Mouse (Mus musculus) c-Kit-negative CD71-positive TER-119-positive erythroid progenitor cells, embryonic 14.5 days (primary cell): ENCODE data around the gene Bola1.
A peak's percentile ranks its signal among the peaks of the same experiment; 100 is the strongest.
"Not testable (repeated sequence)": the region's sequence is repeated elsewhere in the genome, so short reads cannot be mapped to it uniquely, and the experiment has no call there.

Experiments
- DNase-seq: peaks from one replicate; pipeline ENCODE4 v3.0.0-alpha.2; 2013; ENCODE audit warnings: low read depth, low spot score

Bola1 gene

DNA sequence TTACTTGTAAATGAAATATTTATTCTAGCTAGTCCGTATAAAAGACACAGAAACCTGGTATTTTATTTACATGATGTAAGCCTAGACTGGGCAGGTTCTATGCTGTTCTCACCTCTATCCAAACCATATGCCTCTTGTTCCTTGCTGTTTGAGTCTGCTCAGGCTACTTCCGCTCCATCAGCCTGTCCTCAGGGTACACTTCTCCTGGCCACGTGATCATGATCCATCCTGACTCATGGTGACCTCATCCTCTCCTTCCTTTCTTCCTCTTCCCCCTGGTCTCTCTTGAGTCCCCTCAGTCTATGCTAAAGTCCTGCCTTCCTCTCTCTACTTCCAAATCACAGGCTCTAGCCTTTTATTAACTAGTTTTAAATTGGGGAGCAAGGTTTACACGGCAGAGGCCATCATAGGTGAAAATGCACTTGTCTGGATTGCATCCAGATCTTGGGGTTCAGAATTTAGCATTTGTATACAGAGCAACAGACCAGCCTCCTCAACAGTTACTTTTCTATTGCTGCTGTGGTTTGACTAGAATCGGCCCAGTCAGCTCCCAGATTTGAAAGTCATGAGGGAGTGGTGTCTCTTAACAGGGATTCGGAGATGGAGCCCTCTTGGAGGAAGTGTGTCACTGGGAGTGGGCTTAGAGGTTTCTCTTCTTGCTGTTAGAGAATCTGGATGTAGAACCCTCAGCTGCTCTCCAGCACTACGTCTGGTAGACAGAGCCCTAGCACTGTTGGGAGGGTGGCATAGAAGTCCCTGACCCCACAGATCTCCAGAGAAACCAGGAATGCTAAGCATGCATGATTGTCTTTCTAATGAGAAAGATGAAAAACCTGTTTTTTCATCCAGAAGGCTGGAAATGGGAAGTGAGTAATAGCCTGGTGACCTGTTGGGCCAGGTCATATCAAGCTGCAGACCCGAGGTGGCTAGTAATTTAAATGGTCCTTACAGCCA, 7.5 kb upstream of the Bola1 start:
- DNase-seq: no peak

DNA sequence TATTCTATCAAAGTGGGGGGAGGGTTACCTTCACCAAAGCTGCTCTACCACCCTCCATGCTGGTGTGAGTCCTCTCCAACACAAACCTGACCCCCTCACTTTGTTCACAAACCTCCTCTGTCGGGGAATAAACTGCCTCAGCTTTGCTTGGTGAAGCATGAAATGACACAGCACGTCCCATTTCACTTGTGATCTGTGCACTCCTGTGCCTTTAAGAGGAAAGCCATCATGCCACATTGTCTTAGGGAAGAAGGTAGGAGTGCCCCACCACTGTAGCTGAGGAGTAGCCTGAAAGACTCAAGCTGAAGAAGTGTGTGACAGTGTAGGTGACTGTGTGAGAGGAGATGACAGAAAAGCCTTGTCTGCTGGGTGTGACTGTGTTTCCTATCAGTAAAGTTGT, 5.9 kb upstream of the Bola1 start:
- no peak for DNase-seq

DNA sequence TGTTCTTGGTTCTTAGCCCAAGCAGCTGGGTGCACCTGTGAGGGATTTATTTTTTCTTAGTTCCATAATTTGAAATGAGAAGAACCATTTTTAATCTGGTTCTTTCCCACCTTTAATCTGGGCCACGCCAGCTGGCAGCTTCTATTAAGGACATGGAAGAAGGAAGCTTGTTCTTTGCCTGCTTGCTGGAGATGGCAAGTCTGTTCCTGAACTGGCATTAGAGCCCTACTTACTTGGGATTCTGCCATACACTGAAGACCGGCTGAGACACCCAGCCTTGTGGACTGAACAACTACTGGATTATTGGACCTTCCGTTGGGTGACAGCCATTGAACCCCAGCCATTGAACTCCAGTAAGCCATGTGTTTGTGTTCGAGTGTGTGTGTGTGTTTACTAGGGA, 3.3 kb upstream of the Bola1 start:
- DNase-seq: no peak

DNA sequence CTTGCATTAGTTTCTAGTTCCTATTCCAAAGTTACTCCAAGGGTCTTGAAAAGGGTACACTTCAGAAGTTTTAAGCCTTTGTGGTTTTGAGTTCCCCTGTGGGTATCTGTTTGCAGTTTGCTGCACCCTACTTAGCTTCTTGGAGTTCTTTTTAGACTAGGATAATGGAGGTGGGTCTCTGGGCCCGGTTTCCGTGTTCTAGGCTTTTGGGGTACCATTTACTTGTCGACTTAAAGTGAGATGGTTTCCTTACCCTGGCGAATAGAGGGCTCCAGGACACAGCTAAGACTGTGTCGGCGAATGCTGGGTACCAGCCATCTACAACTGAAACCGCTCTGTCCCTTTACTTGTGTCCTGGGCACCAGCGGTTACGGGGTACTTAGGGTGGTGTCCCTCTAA, 2.1 kb upstream of the Bola1 start:
- DNase-seq: no peak

DNA sequence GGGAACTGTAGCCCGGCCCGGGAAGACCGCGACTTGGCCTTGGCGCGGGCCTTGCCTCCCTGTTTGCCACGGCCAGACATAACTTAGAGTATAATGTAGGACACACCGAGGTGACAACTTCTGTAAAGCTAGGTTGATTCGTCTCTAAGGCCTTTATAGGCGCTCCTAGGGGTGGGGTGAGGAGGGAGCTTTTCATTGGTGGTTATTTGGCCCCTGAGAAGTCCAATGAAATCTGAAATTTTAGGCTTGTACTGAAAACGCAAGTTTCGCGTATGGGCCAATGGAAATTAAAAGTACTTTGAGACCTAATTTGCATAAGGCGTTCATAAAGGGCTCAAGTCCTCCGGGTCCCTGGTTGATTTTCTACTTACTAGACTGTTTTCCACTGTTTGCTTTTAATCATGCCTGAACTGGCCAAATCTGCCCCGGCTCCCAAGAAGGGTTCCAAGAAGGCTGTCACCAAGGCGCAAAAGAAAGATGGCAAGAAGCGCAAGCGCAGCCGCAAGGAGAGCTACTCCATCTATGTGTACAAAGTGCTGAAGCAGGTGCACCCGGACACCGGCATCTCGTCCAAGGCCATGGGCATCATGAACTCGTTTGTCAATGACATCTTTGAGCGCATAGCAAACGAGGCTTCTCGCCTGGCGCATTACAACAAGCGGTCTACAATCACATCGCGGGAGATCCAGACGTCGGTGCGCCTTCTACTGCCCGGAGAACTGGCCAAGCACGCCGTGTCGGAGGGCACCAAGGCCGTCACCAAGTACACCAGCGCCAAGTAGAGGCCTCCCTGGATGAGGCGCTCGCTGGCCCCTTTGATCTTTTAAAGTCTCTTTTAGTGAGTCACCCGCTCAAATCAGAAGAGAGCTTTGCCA, 1.5 kb upstream of the Bola1 start, which contains the start of the genes Hist2h2ac and Hist2h2be:
Gene Hist2h2ac (minus strand): TSS at position 116 of the 875 bp plus-strand sequence.
Gene Hist2h2be (plus strand): TSS at position 355 of the 875 bp plus-strand sequence.
- DNase-seq: peak; percentile 94

DNA sequence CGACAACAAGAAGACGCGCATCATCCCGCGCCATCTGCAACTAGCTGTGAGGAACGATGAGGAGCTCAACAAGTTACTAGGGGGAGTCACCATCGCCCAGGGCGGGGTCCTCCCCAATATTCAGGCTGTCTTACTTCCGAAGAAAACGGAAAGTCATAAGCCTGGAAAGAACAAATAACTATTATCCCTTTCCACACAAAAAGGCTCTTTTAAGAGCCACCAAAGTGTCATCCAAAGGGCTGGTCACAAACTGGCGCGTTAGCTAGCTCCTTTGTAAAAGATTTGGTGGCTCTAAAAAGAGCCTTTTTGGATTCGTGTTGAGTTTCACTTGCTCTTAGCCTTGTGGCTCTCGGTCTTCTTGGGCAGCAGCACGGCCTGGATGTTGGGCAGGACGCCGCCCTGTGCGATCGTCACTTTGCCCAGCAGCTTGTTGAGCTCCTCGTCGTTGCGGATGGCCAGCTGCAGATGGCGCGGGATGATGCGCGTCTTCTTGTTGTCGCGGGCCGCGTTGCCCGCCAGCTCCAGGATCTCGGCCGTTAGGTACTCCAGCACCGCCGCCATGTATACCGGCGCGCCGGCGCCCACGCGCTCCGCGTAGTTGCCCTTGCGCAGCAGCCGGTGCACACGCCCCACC, 739 bp upstream of the Bola1 start:
- DNase-seq: peak; percentile 60

DNA sequence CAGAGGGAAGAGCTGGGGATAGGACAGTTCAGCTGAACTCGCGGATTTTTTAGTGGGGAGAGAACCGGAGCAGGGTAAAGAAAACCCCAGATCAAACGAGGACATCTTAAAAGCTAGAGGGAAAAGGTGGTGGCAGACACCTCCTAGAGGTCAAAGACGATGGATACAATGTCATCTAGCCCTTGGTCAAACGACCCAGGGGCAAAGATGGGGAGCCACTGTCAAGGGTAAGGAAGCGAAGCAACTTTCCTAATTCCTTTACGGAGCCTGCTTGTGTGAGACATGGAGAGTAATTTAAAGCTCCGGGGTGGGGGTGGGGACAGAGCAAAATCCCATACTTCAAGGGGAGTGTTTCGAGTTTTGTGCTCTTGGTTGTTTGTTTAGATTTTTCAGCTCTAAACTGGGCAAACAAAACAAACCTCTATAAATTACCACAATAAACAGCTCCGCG, 293 bp downstream of the Bola1 start:
- DNase-seq: no peak

DNA sequence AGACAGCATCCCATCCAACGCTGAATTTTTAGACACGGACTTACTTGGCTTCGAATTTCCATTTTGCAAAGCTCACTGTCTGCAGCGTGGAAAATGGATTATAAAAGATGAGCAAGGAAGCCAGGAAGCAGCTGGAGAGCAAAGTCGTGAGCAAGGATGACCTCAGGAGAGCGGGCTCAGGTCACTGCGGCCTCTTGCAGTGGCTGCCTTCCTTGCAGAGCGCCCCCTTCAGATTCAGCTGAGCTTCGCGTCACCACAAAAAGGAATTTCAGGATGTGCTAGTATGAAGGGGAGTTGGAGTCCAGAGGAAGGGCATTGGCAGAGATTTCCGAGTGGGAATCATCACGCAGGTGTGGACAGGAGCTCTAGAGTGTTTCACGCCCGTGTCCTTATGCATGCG, 10.3 kb downstream of the Bola1 start:
- DNase-seq: no peak

DNA sequence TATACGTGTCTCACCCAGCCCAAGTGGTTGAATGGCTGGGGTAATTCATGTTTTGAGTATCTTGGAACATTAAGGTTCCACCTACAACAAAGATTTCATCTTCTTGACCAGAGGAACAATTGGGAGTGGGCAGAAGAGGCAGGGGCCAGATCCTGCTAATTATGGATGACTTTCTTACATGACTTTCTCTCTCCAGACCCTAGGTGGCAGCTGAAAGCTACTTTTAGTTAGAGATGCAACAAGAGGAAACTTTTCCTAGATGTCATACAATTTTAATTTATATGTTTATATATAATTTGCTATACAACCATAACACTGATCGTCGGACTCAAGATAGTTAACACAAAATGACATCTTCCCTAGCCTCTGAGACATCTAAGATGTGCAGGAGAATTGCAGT, 11.7 kb downstream of the Bola1 start:
- DNase-seq: no peak

DNA sequence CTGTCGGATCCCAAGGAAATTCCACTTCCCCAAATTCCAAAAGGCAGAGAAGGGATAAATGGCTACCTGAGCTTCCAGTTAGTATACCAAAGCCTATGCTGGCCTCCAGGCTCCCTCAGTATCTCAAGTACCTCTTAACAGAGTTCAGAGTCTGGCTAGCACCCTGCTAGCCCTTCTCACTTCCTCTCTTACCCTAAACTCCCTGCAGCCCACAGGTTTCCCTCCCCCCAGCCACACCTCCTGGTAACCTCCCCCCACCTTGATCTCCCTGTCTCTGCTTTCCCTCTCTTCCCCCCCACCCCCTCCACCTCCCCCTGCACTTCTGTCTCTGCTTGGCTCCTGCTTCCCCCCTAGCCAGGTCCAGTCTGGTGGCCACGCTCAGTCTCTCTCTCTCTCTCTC, 19.8 kb downstream of the Bola1 start:
- DNase-seq: no peak

DNA sequence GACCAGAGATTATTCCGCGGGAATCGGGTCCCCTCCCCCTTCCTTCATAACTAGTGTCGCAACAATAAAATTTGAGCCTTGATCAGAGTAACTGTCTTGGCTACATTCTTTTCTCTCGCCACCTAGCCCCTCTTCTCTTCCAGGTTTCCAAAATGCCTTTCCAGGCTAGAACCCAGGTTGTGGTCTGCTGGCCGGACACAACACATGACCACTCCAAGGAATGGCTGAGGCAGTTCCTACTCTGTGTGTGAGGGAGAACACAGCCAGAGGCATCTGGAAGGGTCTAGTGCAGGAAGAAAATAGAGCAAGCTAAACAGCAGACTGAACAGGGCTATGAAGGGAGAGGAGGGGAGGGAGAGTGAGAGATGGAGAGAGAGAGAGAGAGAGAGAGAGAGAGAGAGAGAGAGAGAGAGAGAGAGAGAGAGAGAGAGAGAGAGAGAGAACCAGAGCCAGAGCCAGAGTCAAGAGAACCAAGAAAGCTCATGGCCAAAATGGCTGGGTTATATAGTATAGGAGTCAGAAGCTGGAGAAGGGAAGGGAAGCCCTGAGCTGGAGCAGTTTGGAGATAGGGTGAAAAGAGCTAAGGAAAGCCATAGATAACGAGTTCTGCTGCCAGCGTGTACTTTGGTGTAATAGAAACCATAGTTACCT, 20.8 kb downstream of the Bola1 start:
- DNase-seq: not testable (repeated sequence)

DNA sequence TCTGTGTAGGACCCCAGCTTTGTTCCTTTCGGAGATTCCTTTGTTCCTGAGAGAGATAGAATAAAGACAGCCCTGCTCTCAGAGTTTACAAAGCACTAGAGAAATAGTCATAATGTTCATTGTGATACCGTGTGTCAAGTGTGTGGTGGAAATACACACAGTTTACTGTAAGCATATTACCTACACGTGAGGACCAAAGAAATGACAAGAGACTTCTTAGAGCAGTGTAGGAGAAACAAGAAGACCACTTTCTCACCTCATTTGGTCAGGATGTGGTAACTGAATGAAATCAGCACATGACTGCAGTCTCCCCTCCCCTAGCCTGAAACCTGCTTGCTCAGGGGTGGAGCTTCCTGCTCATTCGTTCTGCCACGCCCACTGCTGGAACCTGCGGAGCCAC, 21.3 kb downstream of the Bola1 start:
- no peak for DNase-seq

DNA sequence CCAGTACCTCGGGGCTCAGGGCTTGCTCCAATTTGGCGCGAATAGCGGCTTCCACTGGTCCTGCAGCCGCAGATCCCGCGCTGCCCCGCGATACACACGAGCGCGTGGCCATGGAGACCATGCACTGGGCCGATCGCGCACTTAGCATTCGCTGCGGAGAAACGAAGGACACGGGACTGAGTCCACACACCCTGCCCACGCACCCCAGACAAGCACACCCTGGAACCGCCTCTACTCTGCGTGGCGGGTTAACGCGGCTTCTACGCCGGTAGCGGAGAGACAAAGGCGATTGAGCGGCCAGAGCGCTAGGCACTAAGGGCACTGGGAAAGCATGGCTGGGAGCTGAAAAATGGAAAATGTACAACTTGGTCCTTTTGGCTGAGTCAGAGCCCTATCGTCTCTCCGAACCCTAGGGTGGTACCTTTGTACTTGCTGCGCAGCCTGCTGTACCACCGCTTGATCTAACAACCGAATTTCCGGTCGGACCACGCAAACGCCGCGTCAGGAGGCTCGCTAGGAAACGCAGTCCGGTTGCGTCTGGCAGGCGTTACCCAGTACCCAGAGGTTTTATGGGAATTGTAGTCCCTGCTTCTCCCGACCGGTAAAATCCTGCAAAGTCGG, 22.3 kb downstream of the Bola1 start:
- peak; percentile 57 for DNase-seq

DNA sequence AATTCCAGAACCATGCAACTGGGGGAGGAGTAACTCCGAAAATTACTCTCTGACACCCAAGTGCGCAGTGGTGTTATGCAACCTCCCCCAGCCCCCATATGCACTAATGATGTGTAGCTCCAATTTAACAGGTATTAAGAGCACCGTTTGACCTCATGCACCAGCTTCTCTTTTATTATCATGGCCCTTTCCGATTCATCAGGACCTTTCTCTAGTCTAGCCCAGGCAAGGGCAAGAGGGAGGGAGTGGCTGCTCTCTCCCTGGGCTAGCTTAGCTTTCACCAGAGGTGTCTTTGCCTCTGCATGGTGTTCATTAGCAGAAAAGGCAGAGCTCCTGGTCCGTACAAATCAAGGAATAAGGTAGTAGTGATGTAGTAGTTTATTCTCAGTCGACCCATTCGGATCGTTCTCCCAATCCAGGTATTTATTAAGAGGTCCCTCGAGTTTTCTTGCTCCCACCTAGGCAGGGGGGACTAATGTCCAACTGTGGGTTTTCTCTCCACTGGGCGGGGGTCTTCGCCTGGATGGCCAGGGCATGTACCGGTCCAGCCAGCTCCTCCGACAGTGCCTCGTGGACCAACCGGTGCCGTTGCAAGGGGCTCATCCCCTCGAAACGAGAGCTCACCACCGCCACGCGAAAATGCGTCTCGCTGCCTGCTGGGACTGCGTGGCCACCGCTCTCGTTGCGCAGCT, 22.9 kb downstream of the Bola1 start:
- no peak for DNase-seq

DNA sequence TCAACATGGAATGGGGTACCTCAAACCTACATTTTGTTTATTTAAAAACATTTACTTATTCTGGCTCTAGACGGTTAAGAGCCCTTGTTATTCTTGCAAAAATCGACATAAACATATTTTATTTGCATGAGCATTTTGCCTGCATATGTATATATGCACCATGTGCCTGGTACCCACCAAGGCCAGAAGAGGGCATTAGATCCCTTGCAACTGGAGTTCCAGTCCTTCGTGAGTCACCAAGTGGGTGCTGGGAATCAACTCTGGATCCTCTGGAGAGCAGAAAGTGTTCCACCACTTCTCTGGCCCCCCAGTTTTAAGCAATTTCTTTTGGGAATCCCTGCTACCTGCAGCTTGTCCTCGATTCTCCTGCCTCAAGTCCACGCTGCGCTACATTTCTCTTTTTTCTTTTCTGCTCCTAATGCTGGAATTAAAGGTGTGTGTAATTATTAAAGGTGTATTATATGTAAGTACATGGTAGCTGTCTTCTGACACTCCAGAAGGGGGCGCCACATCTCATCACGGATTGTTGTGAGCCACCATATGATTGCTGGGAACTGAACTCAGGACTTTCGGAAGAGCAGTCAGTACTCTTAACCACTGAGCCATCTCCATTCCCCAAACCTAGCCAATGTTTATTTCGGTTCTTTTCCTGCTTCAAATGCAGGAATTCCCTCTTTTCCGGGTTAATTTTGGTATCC, 23.7 kb downstream of the Bola1 start:
- no peak for DNase-seq

DNA sequence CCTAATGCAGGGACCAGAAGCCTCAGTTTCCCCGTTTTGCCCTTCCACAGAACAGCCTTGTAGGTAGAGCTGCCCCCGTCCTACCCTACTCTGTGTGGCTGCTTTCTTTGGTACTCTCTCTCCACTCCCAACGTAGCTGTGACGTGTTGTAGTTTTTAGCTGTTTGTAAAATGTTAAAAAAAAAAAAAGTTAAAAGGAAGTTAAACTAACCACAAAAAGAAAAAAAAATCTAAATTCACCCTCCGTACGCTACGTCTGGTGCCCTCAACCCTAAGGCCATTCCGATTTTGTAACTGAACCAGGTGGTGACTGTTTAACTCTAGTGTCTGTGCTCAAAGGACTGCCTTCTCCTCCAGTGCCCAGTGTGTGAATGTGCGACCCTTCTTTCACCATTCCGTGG, 24.5 kb downstream of the Bola1 start:
- DNase-seq: no peak

DNA sequence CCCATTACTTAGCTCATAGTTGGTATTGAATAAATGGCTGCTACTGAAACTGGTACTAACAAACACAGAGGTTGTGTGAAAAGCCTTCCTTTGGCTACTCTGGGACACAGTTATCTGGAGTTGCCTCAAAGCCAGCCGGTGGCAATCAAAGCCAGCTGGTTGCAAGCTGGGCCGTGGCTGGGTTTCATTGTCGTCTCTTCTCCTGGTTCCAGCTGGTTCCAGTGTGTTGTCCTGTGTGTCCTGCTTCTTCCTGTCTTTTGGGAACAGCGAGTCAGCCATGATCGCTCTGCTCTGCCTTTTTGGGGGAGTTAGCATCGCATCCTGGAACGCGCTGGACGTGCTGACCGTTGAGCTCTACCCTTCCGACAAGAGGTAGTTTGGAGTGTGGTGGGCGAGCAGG, 26.5 kb downstream of the Bola1 start:
- no peak for DNase-seq

DNA sequence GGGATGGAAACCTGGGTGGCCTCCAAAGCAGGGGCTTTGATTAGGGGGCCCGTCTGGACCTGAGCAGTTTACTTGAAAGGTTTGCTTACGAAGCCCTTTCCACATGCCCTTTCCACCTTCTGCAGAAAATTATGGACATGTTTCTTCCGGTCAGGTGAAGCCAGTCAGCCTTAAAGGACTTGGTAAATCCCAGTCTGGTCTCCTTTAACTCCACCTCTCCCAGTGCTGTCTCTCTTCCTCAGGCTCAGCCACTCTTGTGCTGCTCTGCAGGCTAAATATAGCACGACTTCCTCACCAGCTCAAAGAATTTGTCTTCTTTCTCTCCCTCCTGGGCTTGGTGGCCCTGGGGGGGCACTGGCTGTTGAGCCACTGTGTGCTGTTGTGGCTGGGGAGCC, 37.1 kb downstream of the Bola1 start:
- DNase-seq: no peak

DNA sequence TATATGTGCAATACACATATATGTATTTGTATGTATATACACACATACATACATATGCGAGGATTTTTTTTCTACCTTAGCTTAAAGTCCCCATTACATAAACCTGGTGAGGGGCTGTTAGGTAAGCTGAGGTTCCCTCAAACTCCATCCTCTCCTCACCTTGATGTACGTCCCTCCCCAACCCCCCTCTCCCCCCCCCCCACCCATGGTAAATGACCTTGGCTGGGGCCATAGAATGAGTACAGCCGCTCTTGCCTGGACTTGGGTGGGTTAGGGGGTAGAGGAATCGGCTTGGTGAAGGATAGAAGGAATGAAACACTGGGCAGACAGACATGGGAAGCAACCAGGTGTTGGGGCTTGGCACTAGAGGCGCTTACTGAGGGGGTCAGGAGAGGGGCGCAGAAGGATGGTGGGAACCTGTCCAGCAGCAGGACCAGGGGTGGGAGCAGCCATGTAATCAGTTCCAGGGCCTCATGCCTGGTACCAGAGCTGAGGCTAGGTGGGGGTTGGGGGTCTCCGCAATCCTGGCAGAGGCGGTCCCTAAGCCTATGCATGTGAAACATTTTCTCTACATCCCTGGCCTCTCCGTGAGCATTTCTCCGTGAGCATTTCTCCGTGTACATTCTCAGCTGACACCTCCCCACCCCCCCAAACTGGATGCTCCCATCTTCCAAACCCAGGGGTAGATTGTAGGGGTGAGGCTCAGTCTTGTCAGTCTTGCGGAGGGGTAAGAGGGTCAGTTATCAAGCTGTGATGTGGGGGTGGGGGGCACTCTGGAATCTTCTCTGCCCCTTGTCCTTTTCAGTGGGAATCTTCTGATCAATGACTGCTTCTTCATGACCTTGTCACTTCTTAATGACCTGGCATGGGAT, 37.8 kb downstream of the Bola1 start:
- DNase-seq: no peak
